Mouse (Mus musculus) G1E (cell line): ENCODE data around the gene Kcnip1.

Experiments used
- CTCF ChIP-seq: IDR thresholded peaks from 2 replicates; pipeline ENCODE4 v1.5.1; 2012; ENCODE audit warnings: low read depth, low read length, inconsistent platforms, mixed read lengths
- GATA1 ChIP-seq: IDR thresholded peaks from 2 replicates; pipeline ENCODE4 v1.6.1; 2012; ENCODE audit warnings: borderline replicate concordance, low read length, inconsistent platforms, mixed read lengths
- GATA2 ChIP-seq: IDR thresholded peaks from 2 replicates; pipeline ENCODE4 v1.6.1; 2012; ENCODE audit warnings: low read depth, low read length, inconsistent platforms, borderline replicate concordance
- TAL1 ChIP-seq: conservative IDR thresholded peaks from 2 replicates; pipeline ENCODE4 v1.6.1; 2012; ENCODE audit warnings: low read depth, low read length, inconsistent platforms, mixed read lengths

- TF ChIP-seq CTCF (peak; percentile 32; the same call in 1 of the 2 replicates), TAL1 (no peak), GATA1 (no peak), GATA2 (no peak)
Measured at GRCm38 (mm10) chr11:34008702-34009101, 15.8 kb upstream of the Kcnip1 start.
